Mouse (Mus musculus): ENCODE data around the gene Ryk.

- no peak for TF ChIP-seq CTCF (conservative IDR thresholded peaks at IDR 0.05; ENCODE audit: insufficient read depth, insufficient read length, low read depth, low read length)
- no peak for TF ChIP-seq POLR2A (IDR thresholded peaks at IDR 0.05; ENCODE audit: low read depth, low read length)
Observed at GRCm38 (mm10) chr9:102861789-102862188, 27.1 kb downstream of the Ryk start.
